Mouse (Mus musculus) CH12.LX (cell line): ENCODE measurements around the gene Slc13a1.
"Not testable (repeated sequence)": the region's sequence is repeated elsewhere in the genome, so short reads cannot be mapped to it uniquely, and the experiment has no call there.

Source experiments
- CTCF ChIP-seq, 2 experiments: IDR thresholded peaks in 1 of 2; conservative IDR thresholded peaks in 1 of 2; 2 replicates each; pipeline ENCODE4 v1.5.1; 2011 to 2012; ENCODE audit warnings: low read depth in 2 of 2, low read length in 2 of 2, improper control_type of control experiment in 1 of 2, inconsistent platforms in 1 of 2, mild to moderate bottlenecking in 1 of 2, moderate library complexity in 1 of 2
- MAFK ChIP-seq: IDR thresholded peaks from 2 replicates; pipeline ENCODE4 v1.6.1; 2011; ENCODE audit warnings: low read length, improper control_type of control experiment; ENCODE audit not compliant: insufficient replicate concordance
- USF2 ChIP-seq: conservative IDR thresholded peaks from 2 replicates; pipeline ENCODE4 v1.6.1; 2011; ENCODE audit warnings: low read depth, low read length, improper control_type of control experiment

GRCm38 (mm10) chr6:24197501-24198195 lies 29.8 kb upstream of the Slc13a1 start:
- TF ChIP-seq MAFK; USF2; CTCF (conservative IDR thresholded peaks at IDR 0.05 in 1 of 2, IDR thresholded peaks at IDR 0.05 in 1 of 2; ENCODE audit: low read depth in 2 of 2, low read length in 2 of 2): not testable (repeated sequence)
